Mouse (Mus musculus): ENCODE data around the gene Avpi1. TPM values are rescaled to one million over a fixed set of nuclear protein-coding genes. Genes with fewer than 3 reads are reported as not detected.

Gene Avpi1
- polyA plus RNA-seq, 1 experiment from 2014 or later = 19.9 TPM

DNA sequence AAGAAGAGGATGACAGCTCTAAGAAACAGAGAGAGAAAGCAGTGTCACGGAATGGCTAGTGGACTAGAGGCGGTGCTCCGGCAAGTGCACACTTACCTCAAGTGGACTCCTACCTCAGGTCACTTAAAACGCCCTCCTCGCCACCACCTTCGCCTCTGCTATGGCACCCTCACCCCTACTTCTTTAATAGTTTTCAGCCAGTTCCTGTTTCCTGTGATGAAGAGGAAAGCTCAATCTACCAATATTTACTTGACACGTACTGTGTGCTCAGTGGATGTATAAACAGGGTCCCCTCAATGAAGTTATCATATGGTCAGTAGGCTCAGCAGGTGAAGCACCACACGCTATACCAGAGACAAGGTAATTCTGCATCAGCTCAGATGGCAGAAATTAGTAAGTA lies 50.3 kb downstream of the Avpi1 start:
- Histone ChIP-seq H3K4me1 (replicated peaks) (peaks cover 18% of the 10 kb centered on the region; the same call in 1 of the 2 replicates), H3K27me3 (no peaks in the 10 kb centered on the region), H3K9ac (no peak overlapping the region), H3K36me3 (replicated peaks) (no peaks in the 10 kb centered on the region), H3K27ac (replicated peaks) (no peak overlapping the region; the same call in 1 of the 2 replicates), H3K9me3 (replicated peaks) (no peaks in the 10 kb centered on the region), H3K4me2 (no peak overlapping the region), H3K4me3 (replicated peaks) (no peak overlapping the region)
- ATAC-seq (ENCODE audit: insufficient read depth) = no peak
- 74% methylated on average over 8 of the region's 8 CpGs for WGBS (ENCODE audit: insufficient replicate concordance)

DNA sequence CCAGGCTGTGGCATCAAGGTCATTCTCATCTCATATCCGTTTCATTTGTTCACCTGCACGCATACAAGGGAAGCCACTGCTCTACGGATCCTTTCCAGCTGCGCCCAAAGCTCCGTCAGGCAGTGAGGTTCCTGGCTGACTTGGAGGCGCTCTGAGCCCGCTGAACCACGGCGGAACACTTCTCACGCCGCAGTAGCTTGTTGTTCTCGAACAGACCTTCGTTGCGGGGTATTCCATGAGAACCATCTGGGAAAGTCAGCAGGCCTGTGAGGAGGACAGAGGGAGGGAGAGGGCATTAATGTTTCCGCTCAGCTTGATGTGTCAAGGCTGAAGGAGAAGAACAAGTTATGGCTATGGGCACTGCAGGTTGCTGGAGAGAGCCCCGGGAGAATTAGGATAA lies 52.9 kb downstream of the Avpi1 start:
- Histone ChIP-seq H3K9ac (no peak overlapping the region), H3K9me3 (replicated peaks) (no peaks in the 10 kb centered on the region), H3K27me3 (no peaks in the 10 kb centered on the region), H3K4me2 (no peak overlapping the region), H3K4me3 (replicated peaks) (no peak overlapping the region), H3K27ac (replicated peaks) (no peak overlapping the region), H3K4me1 (replicated peaks) (peaks cover 18% of the 10 kb centered on the region; the same call in 1 of the 2 replicates), H3K36me3 (replicated peaks) (no peaks in the 10 kb centered on the region)
- no peak for ATAC-seq (ENCODE audit: insufficient read depth)
- 84% methylated on average over 16 of the region's 16 CpGs for WGBS (ENCODE audit: insufficient replicate concordance)

DNA sequence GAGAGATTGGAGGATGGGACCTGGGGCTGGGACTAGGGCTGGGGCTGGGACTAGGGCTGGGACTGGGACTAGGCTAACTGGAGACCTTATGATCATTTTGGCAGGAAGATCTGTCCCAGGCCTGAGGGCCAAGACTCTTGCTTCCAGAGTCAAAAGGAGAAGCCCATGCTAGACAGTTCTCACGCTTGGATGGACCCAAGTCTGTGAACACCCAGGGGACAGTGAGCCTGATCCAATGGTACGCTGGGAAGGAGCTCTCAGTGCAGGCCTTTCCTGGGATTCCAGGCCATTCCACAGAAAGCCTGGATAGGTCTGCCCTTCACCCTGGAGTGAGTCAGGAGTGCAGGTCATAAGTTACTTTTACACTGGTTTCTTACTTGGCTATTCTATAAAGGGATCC lies 53.8 kb downstream of the Avpi1 start:
- Histone ChIP-seq H3K36me3 (replicated peaks) (0 out of 2 replicates have a peak, but pooled peaks cover 6% of the 10 kb centered on the region), H3K9ac (no peak overlapping the region), H3K9me3 (replicated peaks) (no peaks in the 10 kb centered on the region), H3K4me3 (replicated peaks) (no peak overlapping the region), H3K4me2 (no peak overlapping the region), H3K27ac (replicated peaks) (no peak overlapping the region), H3K27me3 (no peaks in the 10 kb centered on the region), H3K4me1 (replicated peaks) (peaks cover 18% of the 10 kb centered on the region; the same call in 1 of the 2 replicates)
- ATAC-seq (ENCODE audit: insufficient read depth) = no peak
- WGBS (ENCODE audit: insufficient replicate concordance) = 68% methylated on average over 2 of the region's 2 CpGs

Other genes starting within 250 kb of the Avpi1 start
- 8.5 and 8.6 TPM in 2 replicates for gene Rrp12, start 232.9 kb downstream of the Avpi1 start, polyA plus RNA-seq (2015; fragmentation: Nextera tagmentation; extraction: Ambion mirVana)
- gene Pgam1, start 217.1 kb downstream of the Avpi1 start, polyA plus RNA-seq (2015; fragmentation: Nextera tagmentation; extraction: Ambion mirVana) = 267 and 322 TPM in 2 replicates
- 29.2 and 31.4 TPM in 2 replicates for gene Exosc1, start 195.6 kb downstream of the Avpi1 start, polyA plus RNA-seq (2015; fragmentation: Nextera tagmentation; extraction: Ambion mirVana)
- gene Zdhhc16, start 195.6 kb downstream of the Avpi1 start, polyA plus RNA-seq (2015; fragmentation: Nextera tagmentation; extraction: Ambion mirVana) = 33.7 and 39.6 TPM in 2 replicates
- gene Mms19, start 147.9 kb downstream of the Avpi1 start, polyA plus RNA-seq (2015; fragmentation: Nextera tagmentation; extraction: Ambion mirVana) = 10.1 and 10.3 TPM in 2 replicates
- 5.2 and 6.3 TPM in 2 replicates for gene Ubtd1, start 147.3 kb downstream of the Avpi1 start, polyA plus RNA-seq (2015; fragmentation: Nextera tagmentation; extraction: Ambion mirVana)
- 0.17 and 0.21 TPM in 2 replicates for gene Ankrd2, start 93.1 kb downstream of the Avpi1 start, polyA plus RNA-seq (2015; fragmentation: Nextera tagmentation; extraction: Ambion mirVana)
- gene Hoga1, start 83.4 kb downstream of the Avpi1 start, polyA plus RNA-seq (2015; fragmentation: Nextera tagmentation; extraction: Ambion mirVana) = 50.6 and 59.0 TPM in 2 replicates
- 0.22 and 0.26 TPM in 2 replicates for gene 4933411K16Rik, start 76.8 kb downstream of the Avpi1 start, polyA plus RNA-seq (2015; fragmentation: Nextera tagmentation; extraction: Ambion mirVana)
- gene Morn4, start 42.7 kb downstream of the Avpi1 start, polyA plus RNA-seq (2015; fragmentation: Nextera tagmentation; extraction: Ambion mirVana) = 1.4 TPM in 2 replicates
- gene Pi4k2a, start 38.6 kb downstream of the Avpi1 start, polyA plus RNA-seq (2015; fragmentation: Nextera tagmentation; extraction: Ambion mirVana) = 10.5 and 11.1 TPM in 2 replicates
- gene Marveld1, start 18.3 kb upstream of the Avpi1 start, polyA plus RNA-seq (2015; fragmentation: Nextera tagmentation; extraction: Ambion mirVana) = 3.2 and 4.7 TPM in 2 replicates
- gene Zfyve27, start 34.9 kb upstream of the Avpi1 start, polyA plus RNA-seq (2015; fragmentation: Nextera tagmentation; extraction: Ambion mirVana) = 8.8 and 10.1 TPM in 2 replicates
- 0.12 TPM in 1 of 2 replicates, not detected in the other for gene Sfrp5, start 73.2 kb upstream of the Avpi1 start, polyA plus RNA-seq (2015; fragmentation: Nextera tagmentation; extraction: Ambion mirVana)
- 0.05 TPM in 1 of 2 replicates, not detected in the other for gene Golga7b, start 118.5 kb upstream of the Avpi1 start, polyA plus RNA-seq (2015; fragmentation: Nextera tagmentation; extraction: Ambion mirVana)

All from liver, embryonic 15.5 days (tissue).